Comparison of ENCODE assay signal across 8 mouse cellular contexts in genomic region chr6:35539304-35540009, GRCm38 (mm10). TPM values are rescaled to one million over a fixed set of nuclear protein-coding genes. Genes with fewer than 3 reads are reported as not detected.
DNase-seq lines count a peak whose midpoint lies in the region; ATAC-seq and TF ChIP-seq lines count a peak whose summit lies in the region.

TSS of gene Mtpn (minus strand) at chr6:35539888.

- peaks cover 3% of the 10 kb centered on the region; the same call in 1 of the 2 replicates for H3K36me3 ChIP-seq in hindbrain, embryonic 10.5 days
- no peaks in the 10 kb centered on the region for H3K36me3 ChIP-seq in lung, postnatal 0 days (ENCODE audit: insufficient read depth, low read length)

- no peak for TF ChIP-seq EP300 in lung, postnatal 0 days (IDR thresholded peaks at IDR 0.05)

- H3K4me1 ChIP-seq in hindbrain, embryonic 10.5 days (replicated peaks) = peaks cover 11% of the 10 kb centered on the region
- H3K4me1 ChIP-seq in lung, postnatal 0 days (ENCODE audit: insufficient read depth, low read depth, low read length) = no peaks in the 10 kb centered on the region; the same call in 1 of the 2 replicates

- H3K4me2 ChIP-seq in lung, postnatal 0 days (replicated peaks; ENCODE audit: low read depth, low read length) = peak within 1 kb of the TSS; percentile 73

- H3K9me3 ChIP-seq in hindbrain, embryonic 10.5 days = no peaks in the 10 kb centered on the region
- no peaks in the 10 kb centered on the region for H3K9me3 ChIP-seq in lung, postnatal 0 days (ENCODE audit: low read length)

- no peak for TF ChIP-seq CTCF in lung, postnatal 0 days (IDR thresholded peaks at IDR 0.05)

- peak within 1 kb of the TSS; percentile 93 for H3K27ac ChIP-seq in hindbrain, embryonic 10.5 days
- H3K27ac ChIP-seq in lung, postnatal 0 days (ENCODE audit: low read length) = peak within 1 kb of the TSS; percentile 86

- WGBS in hindbrain, embryonic 10.5 days = under 1% methylated on average over 61 of the region's 61 CpGs
- WGBS in lung, postnatal 0 days = under 1% methylated on average over 61 of the region's 61 CpGs

- H3K4me3 ChIP-seq in hindbrain, embryonic 10.5 days = peak within 1 kb of the TSS; percentile 99
- H3K4me3 ChIP-seq in lung, postnatal 0 days (ENCODE audit: low read depth, low read length) = peak within 1 kb of the TSS; percentile 99

- peak; percentile 95 for DNase-seq in MN1 (ENCODE audit: low spot score)
- DNase-seq in cerebellum, adult 9-10 months = peak; percentile 99
- DNase-seq in hindbrain, embryonic 10.5 days (ENCODE audit: low spot score) = peak; percentile 99
- DNase-seq in layer of hippocampus, adult 9-11 months = peak; percentile 99
- DNase-seq in lung, postnatal 0 days (ENCODE audit: low spot score) = peak; percentile 100
- DNase-seq in ovary, postnatal 14 days (ENCODE audit: low spot score) = peak; percentile 98
- peak; percentile 98 for DNase-seq in thymus, postnatal 14 days

- H3K27me3 ChIP-seq in hindbrain, embryonic 10.5 days (ENCODE audit: insufficient read depth, poor library complexity, severe bottlenecking) = no peaks in the 10 kb centered on the region
- no peaks in the 10 kb centered on the region for H3K27me3 ChIP-seq in lung, postnatal 0 days (replicated peaks; ENCODE audit: insufficient read depth, low read length)

- H3K9ac ChIP-seq in lung, postnatal 0 days (replicated peaks; ENCODE audit: low read depth) = peak within 1 kb of the TSS; percentile 98

- peak; percentile 100 for ATAC-seq in frontal cortex, adult (ENCODE audit: low TSS enrichment)
- ATAC-seq in lung, postnatal 0 days = peak; percentile 99

RNA-seq across cellular contexts. Expression of gene Mtpn, which starts in this region (rescaled TPM):
- polyA plus RNA-seq in hindbrain, embryonic 10.5 days (2016; fragmentation: Nextera tagmentation; extraction: Ambion mirVana) = 132 and 149 TPM in 2 replicates
- 79.8 and 97.3 TPM in 2 replicates for polyA plus RNA-seq in lung, postnatal 0 days (2015; fragmentation: Nextera tagmentation; extraction: Ambion mirVana)

Comparison
In these comparisons a context has a peak if more than half of its experiments do, and no peak if none do; other contexts are left out.
1. Peak in every context shown above with its lines: DNase-seq, ATAC-seq, H3K4me3 ChIP-seq and H3K27ac ChIP-seq.